Mouse (Mus musculus): ENCODE measurements at regions not wholly inside any gene's neighbourhood (a gene's known extent, or its start where the extent isn't known, plus 50 kb on each side); places are given as distances from the start of the nearest gene placed in this dataset.
A peak's percentile ranks its signal among the peaks of the same experiment; 100 is the strongest.
"Not testable (repeated sequence)": the region's sequence is repeated elsewhere in the genome, so short reads cannot be mapped to it uniquely, and the experiment has no call there.

DNA sequence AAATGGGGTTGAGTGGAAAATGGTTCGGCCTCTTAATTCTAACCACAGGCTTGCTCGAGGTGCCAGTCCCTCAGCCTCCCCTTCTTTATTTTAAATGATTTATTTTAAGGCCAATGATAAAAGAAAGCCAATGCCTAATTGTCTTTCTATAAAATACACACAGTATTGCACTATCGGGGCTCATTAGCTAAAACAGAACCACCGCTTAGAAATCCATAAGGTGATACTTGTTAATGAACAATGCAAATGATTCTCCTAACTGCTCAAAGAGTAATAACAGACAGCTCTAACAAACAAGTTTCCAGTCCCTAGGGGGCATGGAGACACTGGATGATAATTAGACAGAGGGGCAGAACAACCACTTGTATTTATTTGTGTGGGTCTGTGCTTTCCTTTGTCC, 58.8 kb downstream of the Emx2 start:
- no peak for DNase-seq (ENCODE audit: low spot score in 2 of 2)

- no peak for DNase-seq (ENCODE audit: low spot score in 2 of 2)
These were observed 61.0 kb downstream of the Emx2 start for GRCm38 (mm10) chr19:59519156-59519555.

DNA sequence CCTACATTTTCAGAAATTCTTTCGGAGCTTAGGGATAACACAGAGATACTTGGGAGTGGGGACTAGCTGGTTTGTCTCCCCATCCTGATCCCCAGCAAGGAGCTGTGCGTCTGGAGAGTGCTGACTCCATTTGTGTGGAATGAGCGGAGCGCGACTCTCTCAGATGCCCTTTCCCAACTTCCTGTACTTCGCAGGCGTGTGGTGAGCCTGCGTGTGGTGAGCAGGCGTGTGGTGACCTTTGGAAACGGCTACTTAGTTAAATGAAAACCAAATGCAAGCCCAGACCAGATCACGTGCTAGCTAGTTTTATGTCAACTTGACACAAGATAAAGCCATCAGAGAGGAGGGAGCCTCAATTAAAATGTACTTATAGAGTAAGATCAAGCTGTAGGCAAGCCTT, 64.0 kb downstream of the Emx2 start:
- DNase-seq (ENCODE audit: low spot score in 2 of 2) = no peak

DNA sequence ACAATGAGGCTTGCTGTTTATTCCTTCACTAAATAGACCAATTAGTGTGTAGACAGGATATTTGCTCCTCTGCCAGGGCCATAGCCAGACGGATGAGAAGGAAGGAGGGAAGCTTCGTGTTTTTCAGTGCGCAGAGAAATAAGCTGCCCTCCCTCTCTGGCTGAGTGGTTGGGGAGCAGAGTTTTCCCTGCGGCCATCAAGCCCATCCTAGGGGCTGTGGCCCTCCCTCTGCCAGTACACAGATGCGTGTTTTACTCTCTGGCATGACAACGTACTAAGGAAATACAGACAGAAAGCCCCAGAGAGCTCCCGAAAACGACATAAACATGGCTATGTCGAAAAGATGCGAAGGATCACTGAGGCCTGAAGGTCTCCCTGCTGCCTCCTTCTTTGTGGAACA, 65.2 kb downstream of the Emx2 start:
- no peak for DNase-seq (ENCODE audit: low spot score in 2 of 2)

DNA sequence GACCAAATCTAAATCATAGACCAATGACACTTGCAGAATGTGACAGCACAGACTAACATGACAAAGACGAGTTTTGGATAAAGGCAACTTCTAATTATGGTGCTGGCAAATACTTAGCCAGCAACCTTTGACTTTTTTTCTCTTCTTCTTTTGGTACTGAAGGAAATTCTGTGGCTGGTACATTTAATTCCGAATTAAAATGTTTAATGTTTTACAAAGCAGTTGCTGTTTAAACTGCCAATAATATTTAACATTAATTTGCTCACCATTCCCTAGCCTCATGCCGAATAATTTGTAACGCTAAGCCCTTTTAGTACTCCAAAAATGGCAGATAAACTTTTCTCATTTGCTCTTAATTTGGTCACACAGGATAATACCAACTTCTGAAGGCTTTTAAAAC, 105.9 kb downstream of the Emx2 start:
- DNase-seq (ENCODE audit: low spot score in 2 of 2) = no peak

DNA sequence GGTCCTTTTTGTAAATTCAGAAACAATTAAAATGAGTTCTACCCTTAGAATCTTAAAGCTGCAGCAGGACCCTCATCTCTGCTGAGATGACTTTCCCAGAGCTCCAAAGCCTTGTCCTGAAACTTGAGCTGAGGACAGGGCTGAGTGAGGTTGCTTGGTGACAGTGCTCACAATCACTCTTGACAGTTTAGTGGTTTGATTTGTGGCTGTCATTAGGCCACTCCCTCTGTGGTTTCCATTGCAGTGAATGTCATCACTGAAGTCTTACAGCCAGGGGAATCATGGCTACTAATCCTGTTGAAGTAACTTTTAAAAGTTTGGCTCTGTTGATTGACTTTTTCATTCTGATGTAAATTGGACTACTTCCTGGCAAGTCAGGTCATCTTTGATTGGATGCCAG, 110.7 kb downstream of the Emx2 start:
- no peak for DNase-seq (ENCODE audit: low spot score in 2 of 2)

- DNase-seq (ENCODE audit: low spot score in 2 of 2) = not testable (repeated sequence)
These were observed 111.4 kb downstream of the Emx2 start for GRCm38 (mm10) chr19:59569590-59569989.

GRCm38 (mm10) chr19:59574346-59574745, 116.2 kb downstream of the Emx2 start:
- peak in 1 of 2 experiments; percentile 18 for DNase-seq (ENCODE audit: low spot score in 2 of 2)

- DNase-seq (ENCODE audit: low spot score in 2 of 2) = no peak
These were observed 119.7 kb downstream of the Emx2 start for GRCm38 (mm10) chr19:59577886-59578285.

DNA sequence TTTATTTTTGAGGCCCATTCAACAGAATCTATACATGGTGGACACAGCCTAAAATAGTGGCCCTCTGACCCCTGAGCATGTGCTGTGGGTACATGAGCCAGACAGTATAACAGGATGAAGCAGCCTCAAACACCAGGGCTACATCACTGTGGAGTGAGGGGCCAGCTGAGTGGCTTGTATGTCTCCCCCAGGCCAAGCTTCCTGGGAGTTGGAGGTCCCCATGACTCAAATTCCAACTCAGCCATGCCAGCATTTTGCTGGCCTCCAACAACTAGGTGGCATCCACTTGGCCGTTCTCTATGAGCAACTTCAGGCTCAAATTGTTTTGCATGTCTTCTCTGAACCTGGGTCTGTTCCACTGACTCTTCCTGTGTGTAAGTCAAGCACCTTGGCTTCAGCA, 121.5 kb downstream of the Emx2 start:
- no peak for DNase-seq (ENCODE audit: low spot score in 2 of 2)

- no peak for DNase-seq (ENCODE audit: low spot score in 2 of 2)
These were observed 127.7 kb downstream of the Emx2 start for GRCm38 (mm10) chr19:59585835-59586234.

GRCm38 (mm10) chr19:59587303-59587702, 129.1 kb downstream of the Emx2 start:
- DNase-seq (ENCODE audit: low spot score in 2 of 2) = no peak

- peak; percentile 14 to 28 for DNase-seq (ENCODE audit: low spot score in 2 of 2)
These were observed 129.9 kb downstream of the Emx2 start for GRCm38 (mm10) chr19:59588068-59588522.

GRCm38 (mm10) chr19:59590021-59590420, 131.8 kb downstream of the Emx2 start:
- no peak for DNase-seq (ENCODE audit: low spot score in 2 of 2)

- no peak for DNase-seq (ENCODE audit: low spot score in 2 of 2)
These were observed 133.9 kb downstream of the Emx2 start for GRCm38 (mm10) chr19:59592060-59592459.

GRCm38 (mm10) chr19:59624288-59624795, 166.2 kb downstream of the Emx2 start:
- DNase-seq (ENCODE audit: low spot score in 2 of 2) = no peak

GRCm38 (mm10) chr19:59627681-59628080, 169.5 kb downstream of the Emx2 start:
- no peak for DNase-seq (ENCODE audit: low spot score in 2 of 2)

GRCm38 (mm10) chr19:59628296-59629160, 170.4 kb downstream of the Emx2 start:
- DNase-seq (ENCODE audit: low spot score in 2 of 2) = no peak

DNA sequence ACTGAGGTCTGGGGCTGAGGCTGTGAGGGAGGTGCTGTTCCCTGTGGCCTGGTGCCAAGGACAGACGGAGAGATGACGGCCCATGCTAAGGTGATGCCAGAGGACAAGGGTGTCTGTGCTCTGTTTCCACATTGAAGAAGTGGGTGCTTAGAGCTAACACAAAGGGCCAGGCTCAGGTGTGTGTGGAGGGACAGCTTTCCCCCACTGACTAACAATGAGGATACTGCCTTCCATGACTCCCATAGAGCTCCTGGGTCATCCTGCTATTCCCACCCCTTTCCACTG, 170.9 kb downstream of the Emx2 start:
- no peak for DNase-seq (ENCODE audit: low spot score in 2 of 2)

DNA sequence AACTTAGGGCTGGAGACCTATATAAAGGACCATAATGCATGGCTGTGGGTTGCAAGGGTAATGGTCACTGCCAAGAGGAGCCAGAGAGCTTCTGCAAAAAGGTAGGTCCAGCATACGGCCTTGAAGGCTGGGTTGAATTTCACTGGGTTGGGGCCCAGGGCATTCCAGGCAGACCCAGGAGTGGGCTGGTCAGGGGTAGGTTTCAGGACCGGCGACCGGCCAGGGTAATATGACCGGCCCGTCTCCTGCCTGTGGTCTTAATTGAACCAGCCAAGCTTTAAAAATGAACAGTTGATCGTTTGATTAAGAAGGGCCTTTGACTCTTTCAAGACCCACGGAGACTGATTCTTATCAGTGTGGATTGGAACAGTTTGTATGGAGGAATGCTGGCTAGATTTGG, 171.9 kb downstream of the Emx2 start:
- DNase-seq (ENCODE audit: low spot score in 2 of 2) = no peak

DNA sequence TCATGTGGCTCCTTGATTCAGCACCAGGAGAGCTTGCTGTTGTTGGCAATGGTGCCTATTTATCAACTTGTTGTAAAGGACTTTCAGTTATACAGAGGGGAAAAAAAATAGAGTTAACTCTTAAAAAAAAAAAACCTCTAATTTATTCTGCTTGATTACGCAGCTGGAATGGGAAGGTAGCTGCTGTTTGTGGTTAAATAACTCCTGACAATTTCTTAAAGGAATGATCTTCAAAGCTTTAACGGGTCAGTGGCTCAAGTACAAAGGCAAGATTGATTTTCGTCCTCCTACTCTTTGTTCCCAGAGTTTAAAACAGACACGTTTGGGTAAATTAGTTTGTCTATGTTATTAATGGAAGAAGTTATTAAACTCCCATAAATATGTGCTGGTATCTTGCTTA, 172.5 kb downstream of the Emx2 start:
- no peak for DNase-seq (ENCODE audit: low spot score in 2 of 2)

DNA sequence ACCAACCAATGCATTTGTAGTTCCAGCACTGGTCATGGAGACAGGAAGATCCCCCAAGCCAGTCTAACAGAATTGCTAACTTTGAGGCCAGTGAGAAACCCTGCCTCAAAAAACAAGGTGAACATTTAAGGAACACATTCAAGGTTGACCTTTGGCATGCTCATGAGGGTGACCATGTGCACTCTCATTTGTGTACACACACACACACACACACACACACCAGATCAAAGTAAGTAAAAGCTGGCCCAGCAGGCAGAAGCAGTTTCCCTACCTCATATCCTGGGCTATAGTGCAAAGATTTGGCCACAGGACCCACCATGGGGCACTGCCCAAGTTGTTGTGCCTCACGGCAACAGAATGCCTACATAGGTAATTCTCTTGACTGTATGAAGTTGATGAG, 173.4 kb downstream of the Emx2 start:
- DNase-seq (ENCODE audit: low spot score in 2 of 2) = no peak

DNA sequence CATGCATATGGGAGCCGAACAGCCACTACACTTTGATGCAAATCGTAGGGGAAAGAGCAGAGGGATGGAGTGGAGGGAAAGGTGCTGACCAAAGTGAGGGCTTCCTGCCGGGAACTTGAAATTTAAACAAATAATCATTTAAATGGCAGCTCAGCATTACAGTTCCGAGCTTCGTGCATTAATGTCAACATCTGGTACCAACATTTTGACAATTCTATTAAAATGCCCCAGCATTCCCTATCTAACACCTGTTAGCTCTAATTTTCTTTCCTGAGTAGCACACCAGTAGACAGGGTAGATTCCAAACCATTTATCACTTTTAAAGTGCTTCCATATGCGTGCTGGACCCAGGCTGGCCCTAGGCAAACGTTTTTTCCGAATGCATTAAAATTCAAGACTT, 178.1 kb downstream of the Emx2 start:
- no peak for DNase-seq (ENCODE audit: low spot score in 2 of 2)
